Mouse (Mus musculus): ENCODE results near the gene Smc5. TPM values are rescaled to one million over a fixed set of nuclear protein-coding genes. Genes with fewer than 3 reads are reported as not detected.

The Smc5 gene
- 46.3 and 56.3 TPM in 2 replicates for polyA plus RNA-seq (2012; rRNA removed)
- polyA plus RNA-seq (2014; fragmentation: Nextera tagmentation; extraction: Ambion mirVana) = 33.4 and 38.1 TPM in 2 replicates

DNA sequence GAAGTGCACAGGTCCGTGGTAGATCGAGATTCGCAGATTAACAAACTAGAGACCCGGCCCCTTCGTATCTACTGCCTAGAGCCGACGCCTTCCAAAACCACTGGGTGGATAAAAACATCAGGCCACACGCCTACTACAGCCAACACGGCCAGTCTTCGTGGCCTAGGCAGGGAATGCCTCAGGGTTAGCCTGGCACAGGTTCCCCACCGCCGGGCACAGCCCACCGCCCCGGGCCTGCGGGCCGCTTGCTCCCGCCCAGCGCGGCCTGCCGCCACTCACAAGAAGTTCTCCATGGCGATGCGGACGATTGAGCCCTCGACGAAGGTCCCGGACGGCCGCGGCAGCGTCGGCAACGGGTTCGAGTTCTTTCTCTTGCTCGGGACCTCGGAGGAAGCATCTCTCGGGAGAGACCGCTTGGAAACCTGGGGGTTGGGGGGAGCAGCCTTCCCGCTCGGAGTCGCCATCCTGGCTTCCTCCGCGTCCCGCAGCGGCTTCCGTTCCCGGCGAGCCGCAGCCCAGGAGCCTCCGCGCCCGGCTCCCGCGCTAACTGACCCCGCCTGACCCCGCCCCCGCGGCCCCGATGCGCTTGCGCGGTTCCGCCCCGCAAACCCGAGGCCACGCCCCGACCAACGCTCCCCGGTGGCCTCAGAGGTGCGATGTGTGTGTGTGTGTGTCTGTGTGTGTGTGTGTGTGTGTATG, at the start of gene Smc5:
Gene Smc5 (minus strand): TSS at position 543 of the 699 bp plus-strand sequence.
- DNase-seq (ENCODE audit: low spot score) = peak; percentile 82
- peak within 1 kb of the TSS; percentile 55 for H3K4me2 ChIP-seq (replicated peaks; ENCODE audit: low read depth, low read length, severe bottlenecking)
- WGBS = under 1% methylated on average over 59 of the region's 69 CpGs
- no peaks in the 10 kb centered on the region for H3K9me3 ChIP-seq (ENCODE audit: control insufficient read depth, low read length)
- peak within 1 kb of the TSS; percentile 95 for H3K9ac ChIP-seq (ENCODE audit: low read depth, low read length, severe bottlenecking)
- H3K27me3 ChIP-seq (ENCODE audit: control insufficient read depth, insufficient read depth, low read length) = no peaks in the 10 kb centered on the region
- peaks cover 2% of the 10 kb centered on the region for H3K36me3 ChIP-seq (ENCODE audit: control insufficient read depth, insufficient read depth, low read length)
- H3K4me1 ChIP-seq (ENCODE audit: control insufficient read depth, insufficient read depth, low read length) = peaks cover 6% of the 10 kb centered on the region; the same call in 1 of the 2 replicates
- peak within 1 kb of the TSS; percentile 95 for H3K4me3 ChIP-seq (replicated peaks; ENCODE audit: low read length)
- ATAC-seq (ENCODE audit: low FRiP score, low read depth) = peak; percentile 94
- TF ChIP-seq POLR2A (IDR thresholded peaks at IDR 0.05; ENCODE audit: borderline replicate concordance, extremely low read depth, insufficient read depth, insufficient read length) = peak; percentile 88; the same call in 1 of the 2 replicates
- peak within 1 kb of the TSS; percentile 79 for H3K27ac ChIP-seq (replicated peaks; ENCODE audit: low read depth, low read length)

- no peak overlapping the region for H3K4me2 ChIP-seq (replicated peaks; ENCODE audit: low read depth, low read length, severe bottlenecking)
- H3K9me3 ChIP-seq (ENCODE audit: control insufficient read depth, low read length) = no peaks in the 10 kb centered on the region
- no peaks in the 10 kb centered on the region for H3K4me1 ChIP-seq (ENCODE audit: control insufficient read depth, insufficient read depth, low read length)
- TF ChIP-seq POLR2A (IDR thresholded peaks at IDR 0.05; ENCODE audit: borderline replicate concordance, extremely low read depth, insufficient read depth, insufficient read length) = no peak
- no peak overlapping the region for H3K4me3 ChIP-seq (replicated peaks; ENCODE audit: low read length)
- no peaks in the 10 kb centered on the region for H3K36me3 ChIP-seq (ENCODE audit: control insufficient read depth, insufficient read depth, low read length)
- no peak overlapping the region for H3K9ac ChIP-seq (ENCODE audit: low read depth, low read length, severe bottlenecking)
- no peaks in the 10 kb centered on the region for H3K27me3 ChIP-seq (ENCODE audit: control insufficient read depth, insufficient read depth, low read length)
- no peak for DNase-seq (ENCODE audit: low spot score)
- H3K27ac ChIP-seq (replicated peaks; ENCODE audit: low read depth, low read length) = no peak overlapping the region
- no peak for ATAC-seq (ENCODE audit: low FRiP score, low read depth)
- WGBS = 71% methylated on average over 3 of the region's 3 CpGs
These were observed 49.4 kb upstream of the Smc5 start for GRCm38 (mm10) chr19:23323107-23323506.

DNA sequence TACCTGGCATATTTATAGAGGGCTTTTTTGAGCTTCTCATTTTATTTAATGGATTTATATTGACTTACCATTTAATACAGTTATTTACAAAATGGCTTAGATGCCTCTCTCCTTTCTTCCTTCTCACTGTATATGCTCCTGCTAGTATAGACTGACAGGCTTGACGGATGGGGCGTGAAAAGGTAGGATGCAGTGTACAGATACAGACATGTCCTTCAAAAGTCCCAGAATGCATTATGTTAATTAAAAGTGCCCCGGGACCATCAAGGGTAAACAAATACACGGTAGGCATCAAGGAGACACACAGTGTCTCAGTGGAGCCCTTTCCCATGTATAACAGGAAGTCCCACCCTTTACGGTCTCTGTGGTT, 44.3 kb upstream of the Smc5 start:
- Histone ChIP-seq H3K27me3 (ENCODE audit: control insufficient read depth, insufficient read depth, low read length) (no peaks in the 10 kb centered on the region), H3K27ac (replicated peaks; ENCODE audit: low read depth, low read length) (no peak overlapping the region), H3K36me3 (ENCODE audit: control insufficient read depth, insufficient read depth, low read length) (no peaks in the 10 kb centered on the region), H3K4me2 (replicated peaks; ENCODE audit: low read depth, low read length, severe bottlenecking) (no peak overlapping the region), H3K4me3 (replicated peaks; ENCODE audit: low read length) (no peak overlapping the region), H3K9ac (ENCODE audit: low read depth, low read length, severe bottlenecking) (no peak overlapping the region), H3K9me3 (ENCODE audit: control insufficient read depth, low read length) (no peaks in the 10 kb centered on the region), H3K4me1 (ENCODE audit: control insufficient read depth, insufficient read depth, low read length) (no peaks in the 10 kb centered on the region)
- ATAC-seq (ENCODE audit: low FRiP score, low read depth) = no peak
- DNase-seq (ENCODE audit: low spot score) = no peak
- 77% methylated on average over 5 of the region's 5 CpGs for WGBS
- TF ChIP-seq POLR2A (IDR thresholded peaks at IDR 0.05; ENCODE audit: borderline replicate concordance, extremely low read depth, insufficient read depth, insufficient read length) = no peak

- no peaks in the 10 kb centered on the region for H3K4me1 ChIP-seq (ENCODE audit: control insufficient read depth, insufficient read depth, low read length)
- H3K27ac ChIP-seq (replicated peaks; ENCODE audit: low read depth, low read length) = no peak overlapping the region
- H3K4me2 ChIP-seq (replicated peaks; ENCODE audit: low read depth, low read length, severe bottlenecking) = no peak overlapping the region
- TF ChIP-seq POLR2A (IDR thresholded peaks at IDR 0.05; ENCODE audit: borderline replicate concordance, extremely low read depth, insufficient read depth, insufficient read length) = no peak
- WGBS = 40% methylated on average over 5 of the region's 5 CpGs
- H3K27me3 ChIP-seq (ENCODE audit: control insufficient read depth, insufficient read depth, low read length) = no peaks in the 10 kb centered on the region
- no peaks in the 10 kb centered on the region for H3K36me3 ChIP-seq (ENCODE audit: control insufficient read depth, insufficient read depth, low read length)
- DNase-seq (ENCODE audit: low spot score) (no peak), ATAC-seq (ENCODE audit: low FRiP score, low read depth) (no peak)
- H3K4me3 ChIP-seq (replicated peaks; ENCODE audit: low read length) = no peak overlapping the region
- no peaks in the 10 kb centered on the region for H3K9me3 ChIP-seq (ENCODE audit: control insufficient read depth, low read length)
- H3K9ac ChIP-seq (ENCODE audit: low read depth, low read length, severe bottlenecking) = no peak overlapping the region
These were observed 43.7 kb upstream of the Smc5 start for GRCm38 (mm10) chr19:23317295-23317988.

DNA sequence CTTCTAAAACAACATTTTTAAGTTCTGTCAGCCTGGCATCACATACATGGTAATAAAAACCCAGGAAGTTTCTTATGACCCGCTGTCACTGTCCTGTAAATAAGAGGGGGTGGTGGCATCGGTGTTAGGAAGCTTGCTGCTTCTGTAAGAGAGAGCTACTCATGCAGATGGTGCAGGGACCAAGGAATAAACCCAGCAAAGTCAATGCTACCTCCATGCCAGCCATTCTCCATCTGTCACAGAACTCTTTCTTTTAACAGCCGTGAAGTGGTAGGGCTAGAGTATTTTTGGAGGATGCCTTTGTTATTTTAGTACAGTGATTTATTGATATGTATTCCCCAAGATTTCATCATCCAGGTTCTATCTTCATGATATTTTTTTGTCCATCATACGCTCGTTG, 43.2 kb upstream of the Smc5 start:
- Histone ChIP-seq H3K9me3 (ENCODE audit: control insufficient read depth, low read length) (no peaks in the 10 kb centered on the region), H3K9ac (ENCODE audit: low read depth, low read length, severe bottlenecking) (no peak overlapping the region), H3K27ac (replicated peaks; ENCODE audit: low read depth, low read length) (no peak overlapping the region), H3K36me3 (ENCODE audit: control insufficient read depth, insufficient read depth, low read length) (no peaks in the 10 kb centered on the region), H3K4me2 (replicated peaks; ENCODE audit: low read depth, low read length, severe bottlenecking) (no peak overlapping the region), H3K27me3 (ENCODE audit: control insufficient read depth, insufficient read depth, low read length) (no peaks in the 10 kb centered on the region), H3K4me3 (replicated peaks; ENCODE audit: low read length) (no peak overlapping the region), H3K4me1 (ENCODE audit: control insufficient read depth, insufficient read depth, low read length) (no peaks in the 10 kb centered on the region)
- DNase-seq (ENCODE audit: low spot score) = no peak
- no peak for TF ChIP-seq POLR2A (IDR thresholded peaks at IDR 0.05; ENCODE audit: borderline replicate concordance, extremely low read depth, insufficient read depth, insufficient read length)
- WGBS = 67% methylated on average over 5 of the region's 5 CpGs
- no peak for ATAC-seq (ENCODE audit: low FRiP score, low read depth)
